Mouse (Mus musculus) cortical plate, adult 2 months (tissue): ENCODE measurements around the gene Slitrk3.

Experiments
- CTCF ChIP-seq: fragments of 200-500 bp; IDR thresholded peaks from 2 replicates; pipeline ENCODE4 v1.5.1; 2011; ENCODE audit warnings: mild to moderate bottlenecking, control low read depth, low read length; ENCODE audit not compliant: insufficient read depth; ENCODE audit errors: extremely low read depth
- POLR2A ChIP-seq: fragments of 200-500 bp; IDR thresholded peaks from 2 replicates; pipeline ENCODE4 v1.6.1; 2011; ENCODE audit warnings: mild to moderate bottlenecking, low read length, control low read depth; ENCODE audit not compliant: insufficient read depth; ENCODE audit errors: extremely low read depth

- no peak for TF ChIP-seq CTCF
- TF ChIP-seq POLR2A, result no peak
These were observed 27.0 kb upstream of the Slitrk3 start for GRCm38 (mm10) chr3:73084620-73085019.
